Mouse (Mus musculus): Measurements from ENCODE around the gene Prkg1. TPM values are rescaled to one million over a fixed set of nuclear protein-coding genes. Genes with fewer than 3 reads are reported as not detected.

Gene Prkg1
- polyA plus RNA-seq, 1 experiment from 2014 or later, result 11.5 TPM

DNA sequence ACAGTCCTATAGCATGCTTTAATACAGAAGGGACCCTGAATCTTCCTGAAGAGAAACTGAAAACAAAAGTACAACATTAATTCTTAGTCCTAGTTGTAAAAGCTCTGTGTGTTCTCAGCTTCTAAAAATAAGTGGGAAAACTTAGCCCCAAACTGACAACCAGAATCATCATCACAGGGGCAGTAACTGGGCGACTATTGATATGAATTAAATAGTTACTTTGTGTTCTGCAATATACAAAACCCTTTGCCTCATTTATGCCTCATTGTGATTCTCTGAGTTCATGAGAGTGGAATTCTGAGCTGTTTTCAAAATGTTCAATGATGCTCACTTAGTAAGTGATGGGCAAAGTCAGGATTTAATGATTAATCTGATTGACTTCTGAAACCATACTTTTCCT, 170.8 kb downstream of the Prkg1 start:
- Histone ChIP-seq H3K4me3 (no peak overlapping the region), H3K9me3 (no peaks in the 10 kb centered on the region), H3K27ac (no peak overlapping the region), H3K4me2 (replicated peaks) (no peak overlapping the region), H3K4me1 (no peaks in the 10 kb centered on the region), H3K36me3 (no peaks in the 10 kb centered on the region), H3K9ac (no peak overlapping the region), H3K27me3 (replicated peaks) (no peaks in the 10 kb centered on the region)
- ATAC-seq (ENCODE audit: low FRiP score, low read depth), result no peak
- 68% methylated on average over 1 of the region's 1 CpGs for WGBS

DNA sequence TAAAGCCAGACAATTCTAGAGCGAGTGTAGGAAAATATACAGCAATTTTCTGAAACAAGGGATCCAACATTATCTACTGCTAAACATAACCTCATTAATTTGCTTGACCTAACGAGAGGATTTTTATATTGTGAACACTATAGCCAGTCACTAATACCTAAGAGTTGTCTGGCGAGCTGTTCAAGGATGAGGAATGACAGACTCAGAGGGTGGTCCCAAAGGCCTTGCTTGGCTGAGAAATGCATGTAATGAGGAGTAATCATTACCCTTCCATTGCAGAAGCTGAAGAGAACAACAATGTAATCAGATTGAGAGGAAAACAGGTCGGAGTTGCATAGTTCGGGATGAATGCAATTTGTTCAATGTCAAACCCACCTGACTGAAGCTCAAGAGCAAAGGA, 174.1 kb downstream of the Prkg1 start:
- 81% methylated on average over 5 of the region's 5 CpGs for WGBS
- Histone ChIP-seq H3K36me3 (no peaks in the 10 kb centered on the region), H3K9ac (no peak overlapping the region), H3K4me3 (no peak overlapping the region), H3K27ac (no peak overlapping the region), H3K4me2 (replicated peaks) (no peak overlapping the region), H3K9me3 (no peaks in the 10 kb centered on the region), H3K27me3 (replicated peaks) (no peaks in the 10 kb centered on the region), H3K4me1 (no peaks in the 10 kb centered on the region)
- ATAC-seq (ENCODE audit: low FRiP score, low read depth), result no peak

DNA sequence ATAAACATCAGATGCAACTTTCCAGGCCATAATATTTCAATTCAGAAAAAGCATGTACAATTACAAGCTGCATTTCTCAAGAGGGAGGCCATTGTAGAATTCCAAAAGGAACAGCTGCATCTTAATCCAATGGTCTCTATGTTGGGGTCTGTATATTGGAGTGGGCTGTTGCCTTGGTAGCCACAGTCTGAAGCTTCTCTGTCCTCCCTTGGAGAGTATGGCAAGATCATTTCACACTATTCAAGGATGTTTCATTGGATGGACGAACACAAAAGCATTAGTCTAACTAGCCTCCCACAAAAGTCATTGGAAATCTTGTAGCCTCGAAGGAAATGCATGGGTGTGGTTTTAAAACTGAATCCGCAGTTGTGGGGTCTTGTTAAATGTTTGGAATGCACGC, 187.7 kb downstream of the Prkg1 start:
- WGBS, result 53% methylated on average over 4 of the region's 4 CpGs
- no peak for ATAC-seq (ENCODE audit: low FRiP score, low read depth)
- no peaks in the 10 kb centered on the region for H3K36me3 ChIP-seq
- no peak overlapping the region for H3K9ac ChIP-seq
- H3K9me3 ChIP-seq, result no peaks in the 10 kb centered on the region
- no peaks in the 10 kb centered on the region for H3K4me1 ChIP-seq
- no peak overlapping the region for H3K27ac ChIP-seq
- no peak overlapping the region for H3K4me3 ChIP-seq
- no peaks in the 10 kb centered on the region for H3K27me3 ChIP-seq (replicated peaks)
- no peak overlapping the region for H3K4me2 ChIP-seq (replicated peaks)

DNA sequence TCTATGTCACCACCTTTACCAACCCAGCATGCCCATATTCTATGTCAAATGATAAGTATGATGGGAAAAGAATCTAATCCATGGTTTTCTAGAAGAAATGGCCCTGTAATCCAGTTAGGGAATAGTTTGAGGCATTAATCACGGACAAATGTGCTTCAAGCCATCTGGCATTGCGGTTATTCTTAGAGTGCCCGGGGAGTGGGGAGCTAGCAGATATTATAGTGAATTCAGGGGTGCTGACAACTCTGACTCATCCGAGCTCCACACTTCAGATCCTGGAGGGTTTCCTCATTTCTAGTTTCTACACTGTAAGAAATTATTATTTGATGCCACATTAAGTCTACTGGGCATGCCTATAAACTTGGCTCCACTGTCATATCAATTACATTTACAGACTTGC, 200.5 kb downstream of the Prkg1 start:
- ATAC-seq (ENCODE audit: low FRiP score, low read depth), result no peak
- H3K36me3 ChIP-seq, result no peaks in the 10 kb centered on the region
- 91% methylated on average over 4 of the region's 4 CpGs for WGBS

DNA sequence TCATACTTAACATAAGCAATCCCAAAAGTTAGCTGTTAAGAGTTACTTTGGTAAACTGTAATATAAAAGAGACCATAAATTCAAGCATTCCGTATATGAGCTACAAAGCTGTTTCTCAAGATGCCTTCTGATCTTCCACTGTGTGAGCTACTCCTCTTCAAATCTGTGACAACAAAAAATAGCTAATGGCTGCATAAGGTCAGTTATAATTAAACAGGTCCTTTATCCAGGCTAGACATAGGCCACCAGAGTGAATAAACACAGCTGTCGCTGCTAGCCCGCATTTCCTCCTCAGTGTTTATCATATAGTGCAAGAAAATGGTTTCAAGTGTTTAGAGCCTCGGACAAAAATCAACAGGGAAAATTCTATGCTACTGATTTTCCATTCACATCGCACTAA, 218.8 kb downstream of the Prkg1 start:
- H3K9ac ChIP-seq, result no peak overlapping the region
- no peaks in the 10 kb centered on the region for H3K4me1 ChIP-seq
- H3K27ac ChIP-seq, result no peak overlapping the region
- H3K4me2 ChIP-seq (replicated peaks), result no peak overlapping the region
- H3K36me3 ChIP-seq, result no peaks in the 10 kb centered on the region
- H3K9me3 ChIP-seq, result 0 out of 2 replicates have a peak, but pooled peaks cover 3% of the 10 kb centered on the region
- 73% methylated on average over 5 of the region's 5 CpGs for WGBS
- no peak overlapping the region for H3K4me3 ChIP-seq
- ATAC-seq (ENCODE audit: low FRiP score, low read depth), result no peak
- H3K27me3 ChIP-seq (replicated peaks), result no peaks in the 10 kb centered on the region

More for the DNA sequence above, 200.5 kb downstream of the Prkg1 start:
- Histone ChIP-seq H3K4me2 (replicated peaks) (no peak overlapping the region), H3K4me1 (no peaks in the 10 kb centered on the region), H3K27me3 (replicated peaks) (no peaks in the 10 kb centered on the region), H3K9me3 (no peaks in the 10 kb centered on the region), H3K27ac (no peak overlapping the region), H3K4me3 (no peak overlapping the region), H3K9ac (no peak overlapping the region)

DNA sequence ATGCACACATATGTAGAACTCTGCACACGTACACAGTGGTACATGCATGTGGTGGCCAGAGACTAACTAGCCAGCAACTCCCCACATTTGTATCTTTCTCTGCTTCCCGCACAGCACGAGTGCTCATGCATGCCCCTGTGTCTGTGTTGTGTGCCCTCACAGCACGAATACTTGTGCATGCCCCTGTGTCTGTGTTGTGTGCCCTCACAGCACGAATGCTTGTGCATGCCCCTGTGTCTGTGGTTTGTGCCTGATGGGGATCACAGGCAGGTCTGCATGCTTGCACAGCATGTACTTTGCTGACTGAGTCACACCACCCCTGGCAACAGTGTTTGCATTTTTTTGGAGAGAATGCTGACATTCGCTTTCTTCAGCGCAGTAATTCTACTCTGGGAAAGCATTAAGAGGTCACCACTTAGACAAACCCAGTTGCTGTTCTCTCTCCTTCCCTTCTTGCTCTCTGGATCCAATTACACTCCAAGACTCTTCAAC, 233.5 kb downstream of the Prkg1 start:
- Histone ChIP-seq H3K4me2 (replicated peaks) (no peak overlapping the region), H3K9ac (no peak overlapping the region), H3K4me1 (peaks cover 4% of the 10 kb centered on the region; the same call in 1 of the 2 replicates), H3K9me3 (no peaks in the 10 kb centered on the region), H3K27ac (no peak overlapping the region), H3K4me3 (no peak overlapping the region), H3K36me3 (no peaks in the 10 kb centered on the region), H3K27me3 (replicated peaks) (no peaks in the 10 kb centered on the region)
- 0 out of 2 replicates have a peak, but pooled peaks have one; percentile 17 for ATAC-seq (ENCODE audit: low FRiP score, low read depth)
- 64% methylated on average over 7 of the region's 7 CpGs for WGBS

DNA sequence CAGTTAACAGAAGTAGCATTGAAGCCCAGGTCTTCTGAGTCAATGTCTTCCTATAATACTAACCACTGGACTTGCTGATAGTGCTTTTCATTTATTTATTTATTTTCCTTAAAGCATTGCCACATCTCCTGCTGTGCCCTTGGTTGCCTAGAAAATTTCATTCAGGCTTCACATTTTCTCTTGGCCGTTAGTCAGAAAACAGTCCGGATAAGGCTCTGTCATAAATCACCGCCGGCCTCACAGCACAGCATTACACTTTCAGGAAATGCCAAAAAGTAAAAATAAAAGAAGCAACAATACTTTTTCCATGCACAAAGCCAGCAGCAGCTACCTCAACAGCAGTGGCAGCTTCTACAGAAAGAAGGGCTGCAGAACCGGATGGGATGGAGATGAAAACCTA, 234.2 kb downstream of the Prkg1 start:
- Histone ChIP-seq H3K27ac (no peak overlapping the region), H3K9ac (no peak overlapping the region), H3K4me1 (peaks cover 4% of the 10 kb centered on the region; the same call in 1 of the 2 replicates), H3K27me3 (replicated peaks) (no peaks in the 10 kb centered on the region), H3K4me3 (no peak overlapping the region), H3K36me3 (no peaks in the 10 kb centered on the region), H3K4me2 (replicated peaks) (no peak overlapping the region), H3K9me3 (no peaks in the 10 kb centered on the region)
- WGBS, result 36% methylated on average over 5 of the region's 5 CpGs
- ATAC-seq (ENCODE audit: low FRiP score, low read depth), result no peak

DNA sequence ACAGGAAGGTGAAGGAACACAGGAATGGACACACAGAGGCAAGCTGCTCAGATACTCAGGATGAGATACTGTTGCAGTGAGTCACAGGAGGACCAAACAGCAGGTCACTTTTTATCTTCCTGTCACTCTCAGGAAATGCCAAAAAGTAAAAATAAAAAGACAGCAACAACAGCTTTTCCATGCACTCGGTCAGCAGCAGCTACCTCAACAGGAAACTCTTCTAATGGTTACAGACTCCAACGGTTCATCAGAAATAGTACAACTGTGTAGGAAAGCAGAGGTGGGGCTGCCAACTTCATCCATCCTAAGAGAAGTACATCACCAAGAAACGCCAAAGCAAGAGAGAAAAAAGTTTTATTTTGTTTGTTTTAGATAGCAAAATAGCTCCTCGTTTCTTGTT, 234.9 kb downstream of the Prkg1 start:
- Histone ChIP-seq H3K4me3 (no peak overlapping the region), H3K36me3 (no peaks in the 10 kb centered on the region), H3K4me1 (peaks cover 4% of the 10 kb centered on the region; the same call in 1 of the 2 replicates), H3K9ac (no peak overlapping the region), H3K27me3 (replicated peaks) (no peaks in the 10 kb centered on the region), H3K9me3 (no peaks in the 10 kb centered on the region), H3K27ac (no peak overlapping the region), H3K4me2 (replicated peaks) (no peak overlapping the region)
- ATAC-seq (ENCODE audit: low FRiP score, low read depth), result no peak
- 70% methylated on average over 4 of the region's 4 CpGs for WGBS

DNA sequence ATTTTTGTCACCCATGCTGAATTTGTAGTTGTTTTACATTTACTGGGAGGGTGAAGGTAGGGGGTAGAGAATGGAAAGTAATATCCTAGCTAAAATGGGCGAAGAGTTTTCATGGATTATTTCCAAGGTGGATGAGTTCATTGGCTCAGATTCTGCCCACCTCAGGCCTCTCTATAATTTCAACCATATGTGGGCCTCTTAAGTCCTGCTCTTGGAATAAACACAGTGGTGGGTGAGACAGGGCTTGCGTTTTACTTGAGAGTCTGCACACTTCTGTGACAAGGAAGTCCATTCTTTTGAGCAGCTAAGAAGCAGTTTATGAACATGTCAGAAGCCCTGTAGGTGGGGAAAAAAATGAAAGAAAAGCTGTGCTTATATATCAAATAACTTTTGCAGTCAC, 250.3 kb downstream of the Prkg1 start:
- WGBS, result 81% methylated on average over 2 of the region's 2 CpGs
- no peaks in the 10 kb centered on the region for H3K4me1 ChIP-seq
- H3K4me3 ChIP-seq, result no peak overlapping the region
- H3K27me3 ChIP-seq (replicated peaks), result no peaks in the 10 kb centered on the region
- no peak overlapping the region for H3K4me2 ChIP-seq (replicated peaks)
- no peaks in the 10 kb centered on the region for H3K36me3 ChIP-seq
- no peak overlapping the region for H3K27ac ChIP-seq
- H3K9me3 ChIP-seq, result no peaks in the 10 kb centered on the region
- no peak for ATAC-seq (ENCODE audit: low FRiP score, low read depth)
- H3K9ac ChIP-seq, result no peak overlapping the region

DNA sequence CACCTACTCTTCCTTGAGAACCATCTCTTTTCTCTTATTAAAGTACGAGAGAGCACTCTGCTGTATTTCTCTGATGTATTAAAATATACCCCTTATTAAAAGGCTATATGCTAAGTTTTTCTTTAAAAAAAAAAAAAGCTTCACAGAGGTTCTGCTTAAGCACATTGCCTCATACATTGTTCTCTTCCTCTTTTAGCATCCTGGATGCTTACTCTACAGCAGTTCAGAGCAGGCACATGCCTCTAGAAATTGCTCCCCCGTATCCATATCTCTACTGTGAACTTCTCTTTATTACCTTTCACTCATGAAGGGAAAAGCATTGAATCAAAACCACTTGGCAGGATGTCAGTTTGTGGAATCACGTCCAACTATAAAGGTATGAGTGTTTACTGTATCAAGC, 257.0 kb downstream of the Prkg1 start:
- Histone ChIP-seq H3K4me2 (replicated peaks) (no peak overlapping the region), H3K27ac (no peak overlapping the region), H3K9ac (no peak overlapping the region), H3K9me3 (no peaks in the 10 kb centered on the region), H3K4me1 (no peaks in the 10 kb centered on the region), H3K27me3 (replicated peaks) (no peaks in the 10 kb centered on the region), H3K36me3 (no peaks in the 10 kb centered on the region), H3K4me3 (no peak overlapping the region)
- 85% methylated on average over 3 of the region's 3 CpGs for WGBS
- ATAC-seq (ENCODE audit: low FRiP score, low read depth), result no peak

DNA sequence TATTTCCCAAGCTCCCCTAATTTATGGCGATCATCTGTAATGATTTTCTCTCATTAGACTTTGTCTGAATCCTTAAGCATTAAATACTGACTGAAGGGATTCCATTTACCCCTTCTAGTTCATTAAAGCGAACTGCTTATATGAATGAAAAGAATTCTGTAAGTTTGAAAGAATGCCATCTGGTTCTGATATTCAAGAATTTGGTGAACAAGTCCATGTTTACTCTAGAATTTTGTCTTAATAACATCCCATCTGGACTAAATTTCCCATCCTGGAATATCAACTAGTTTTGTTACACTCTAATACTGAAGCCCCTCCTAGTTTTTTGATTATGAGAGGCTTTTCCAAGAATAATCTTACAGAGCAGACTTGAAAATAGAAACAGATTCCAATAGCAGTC, 258.5 kb downstream of the Prkg1 start:
- Histone ChIP-seq H3K9ac (no peak overlapping the region), H3K4me2 (replicated peaks) (no peak overlapping the region), H3K36me3 (no peaks in the 10 kb centered on the region), H3K27me3 (replicated peaks) (no peaks in the 10 kb centered on the region), H3K27ac (no peak overlapping the region), H3K4me3 (no peak overlapping the region), H3K4me1 (no peaks in the 10 kb centered on the region), H3K9me3 (no peaks in the 10 kb centered on the region)
- 92% methylated on average over 2 of the region's 2 CpGs for WGBS
- ATAC-seq (ENCODE audit: low FRiP score, low read depth), result no peak

DNA sequence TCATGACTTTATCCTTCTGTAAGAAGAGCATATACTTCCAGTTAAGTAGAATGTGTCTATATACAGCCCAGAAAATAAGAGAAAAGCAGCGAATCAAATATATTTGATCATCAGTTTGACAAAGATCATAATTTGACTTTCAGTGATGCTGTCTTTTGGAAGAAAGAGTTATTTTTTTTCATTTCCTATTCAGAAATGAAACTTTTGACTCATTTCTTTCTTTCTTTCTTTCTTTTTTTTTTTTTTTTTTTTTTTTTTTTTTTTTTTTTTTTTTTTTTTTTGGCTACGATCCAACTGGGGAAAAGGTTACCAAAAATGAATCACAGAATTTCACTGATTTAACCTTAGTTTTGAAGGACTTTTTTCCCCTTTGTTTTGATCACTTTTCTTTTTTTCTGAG, 259.8 kb downstream of the Prkg1 start:
- Histone ChIP-seq H3K4me3 (no peak overlapping the region), H3K36me3 (no peaks in the 10 kb centered on the region), H3K4me1 (no peaks in the 10 kb centered on the region), H3K9me3 (no peaks in the 10 kb centered on the region), H3K9ac (no peak overlapping the region), H3K27ac (no peak overlapping the region), H3K27me3 (replicated peaks) (no peaks in the 10 kb centered on the region), H3K4me2 (replicated peaks) (no peak overlapping the region)
- ATAC-seq (ENCODE audit: low FRiP score, low read depth), result no peak
- 95% methylated on average over 2 of the region's 2 CpGs for WGBS

DNA sequence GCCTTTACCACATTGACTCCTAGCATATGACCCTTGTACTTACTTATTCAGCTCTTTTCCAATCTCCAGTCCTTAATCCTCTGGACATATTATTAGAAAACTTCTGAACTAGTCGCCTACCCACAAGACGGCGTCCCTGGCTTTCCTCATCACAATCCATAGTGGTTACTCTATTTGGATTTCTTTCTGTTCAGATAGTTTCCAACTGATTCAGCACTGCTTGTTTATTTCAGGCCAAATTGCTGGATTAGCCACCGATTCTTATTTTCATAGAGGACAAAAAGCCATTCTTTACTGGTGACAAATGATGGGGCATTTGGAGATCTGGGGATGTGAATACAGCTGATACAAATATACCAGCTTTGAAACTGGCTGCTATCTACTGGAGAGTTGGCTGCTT, 267.4 kb downstream of the Prkg1 start:
- Histone ChIP-seq H3K27ac (no peak overlapping the region), H3K9ac (no peak overlapping the region), H3K4me2 (replicated peaks) (no peak overlapping the region), H3K9me3 (no peaks in the 10 kb centered on the region), H3K4me1 (no peaks in the 10 kb centered on the region), H3K27me3 (replicated peaks) (no peaks in the 10 kb centered on the region), H3K4me3 (no peak overlapping the region), H3K36me3 (no peaks in the 10 kb centered on the region)
- no peak for ATAC-seq (ENCODE audit: low FRiP score, low read depth)
- WGBS, result 95% methylated on average over 4 of the region's 4 CpGs

Data from neural tube, embryonic 12.5 days (tissue).